Mouse (Mus musculus): ENCODE data around the gene Fam71e1.

The Fam71e1 gene

GRCm38 (mm10) chr7:44471880-44472557 lies 24.4 kb upstream of the Fam71e1 start:
- DNase-seq: peak; percentile 80

DNA sequence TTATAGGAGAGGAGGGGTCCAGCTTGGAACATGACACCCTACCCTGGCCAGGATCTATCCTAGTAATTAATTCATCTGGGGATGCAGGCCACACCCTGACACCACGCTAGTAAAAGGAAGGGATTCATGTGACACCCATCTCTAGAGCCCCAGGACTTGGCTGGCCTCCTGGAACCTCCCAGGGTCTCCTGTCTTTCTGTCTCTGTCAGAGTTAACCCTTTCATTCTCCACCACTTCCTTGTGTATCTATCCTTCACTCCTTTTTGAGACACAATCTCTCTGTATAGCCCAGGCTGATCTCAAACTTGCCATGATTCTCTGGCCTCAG lies 23.9 kb upstream of the Fam71e1 start:
- DNase-seq: no peak

- DNase-seq: peak; percentile 17
Observed at GRCm38 (mm10) chr7:44472961-44473646, 23.3 kb upstream of the Fam71e1 start.

- DNase-seq: peak; percentile 96
Observed at GRCm38 (mm10) chr7:44474419-44474818, 22.0 kb upstream of the Fam71e1 start.

- peak; percentile 32 for DNase-seq
Observed at GRCm38 (mm10) chr7:44475046-44475614, 21.3 kb upstream of the Fam71e1 start.

DNA sequence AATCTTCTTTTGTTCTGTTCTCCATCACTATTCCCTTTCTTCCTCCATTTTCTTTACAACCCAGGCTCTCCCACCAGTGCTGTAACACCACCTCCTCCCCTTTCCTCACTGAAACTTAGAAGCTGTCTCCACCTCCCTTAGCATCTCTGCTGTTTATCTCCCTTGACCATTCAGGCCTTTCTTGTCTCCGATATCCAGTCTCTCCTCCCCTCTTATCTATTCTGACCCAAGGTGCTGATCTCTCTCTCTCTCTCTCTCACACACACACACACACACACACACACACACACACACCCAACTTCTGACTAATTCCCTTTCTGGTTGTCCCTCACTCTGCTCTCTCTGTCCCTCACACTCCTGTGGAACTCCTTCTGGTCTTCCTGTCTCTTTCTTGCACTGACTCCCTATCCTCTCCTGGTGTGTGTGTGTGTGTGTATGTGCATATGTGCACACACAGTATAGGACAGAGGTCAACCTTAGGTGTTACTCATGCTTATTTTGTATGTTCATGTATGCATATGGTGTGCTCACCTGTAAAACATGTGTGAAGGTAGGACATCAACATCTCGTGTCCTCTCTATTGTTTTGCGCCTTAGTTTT lies 13.4 kb upstream of the Fam71e1 start:
- DNase-seq: no peak

- DNase-seq: no peak
Observed at GRCm38 (mm10) chr7:44484109-44484508, 12.3 kb upstream of the Fam71e1 start.

DNA sequence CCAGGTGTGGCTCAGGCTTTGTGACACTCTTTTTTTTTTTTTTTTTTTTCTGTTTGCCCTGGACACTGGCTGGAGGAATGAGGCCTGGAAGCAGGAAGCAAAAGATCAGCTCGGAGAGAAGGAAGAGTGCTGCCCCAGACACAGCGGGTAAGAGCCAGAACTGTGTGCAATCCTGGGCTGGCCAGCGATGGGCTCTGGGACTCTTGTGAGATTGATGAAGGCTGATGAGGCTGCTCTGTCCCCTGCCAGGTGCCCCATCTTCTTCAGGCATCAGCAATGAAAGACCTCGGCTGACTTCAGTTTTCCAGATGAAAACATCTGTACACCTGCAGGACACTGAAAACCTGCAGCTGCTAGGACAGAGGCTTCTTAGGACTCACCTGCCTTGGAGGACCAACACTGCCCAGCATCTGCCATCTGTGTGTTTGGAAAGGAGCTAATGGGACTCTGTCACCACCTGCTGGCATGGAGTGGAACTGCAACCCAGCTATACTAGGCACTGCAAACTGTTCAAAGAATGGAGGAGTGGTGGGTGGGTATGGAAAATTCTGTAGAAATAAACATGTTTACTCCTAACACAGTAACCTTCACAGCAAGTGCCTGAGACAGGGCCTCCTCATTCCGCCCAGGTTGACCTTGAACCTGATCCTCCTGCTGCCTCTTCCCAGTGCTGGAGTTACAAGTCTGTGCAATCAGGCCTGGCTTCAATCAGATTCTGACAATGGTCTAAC lies 11.4 kb upstream of the Fam71e1 start:
- DNase-seq: peak; percentile 76

DNA sequence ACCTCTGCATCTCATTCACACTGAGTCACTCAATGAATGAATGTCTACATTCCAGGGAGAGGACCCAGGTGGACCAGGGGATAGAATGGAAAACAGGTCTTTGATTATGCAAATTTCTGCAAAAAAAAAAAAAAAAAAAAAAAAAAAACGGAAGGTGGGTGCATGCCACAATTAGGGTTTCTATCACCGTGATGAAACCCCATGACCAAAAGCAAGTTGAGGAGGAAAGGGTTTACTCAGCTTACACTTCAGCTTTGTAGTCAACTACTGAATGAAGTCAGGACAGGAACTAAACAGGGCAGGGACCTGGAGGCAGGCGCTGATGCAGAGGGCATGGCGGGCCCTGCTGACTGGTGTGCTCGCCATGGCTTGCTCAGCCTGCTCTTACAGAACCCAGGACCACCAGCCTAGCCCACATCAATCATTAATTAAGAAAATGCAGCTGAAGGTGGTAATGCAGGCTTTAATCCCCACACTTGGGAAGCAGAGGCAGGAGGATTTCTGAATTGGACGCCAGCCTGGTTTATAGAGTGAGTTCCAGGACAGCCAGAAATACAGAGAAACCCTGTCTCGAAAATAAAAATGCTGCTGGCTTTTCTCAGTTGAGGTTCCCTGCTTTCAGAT lies 10.7 kb upstream of the Fam71e1 start:
- no peak for DNase-seq

DNA sequence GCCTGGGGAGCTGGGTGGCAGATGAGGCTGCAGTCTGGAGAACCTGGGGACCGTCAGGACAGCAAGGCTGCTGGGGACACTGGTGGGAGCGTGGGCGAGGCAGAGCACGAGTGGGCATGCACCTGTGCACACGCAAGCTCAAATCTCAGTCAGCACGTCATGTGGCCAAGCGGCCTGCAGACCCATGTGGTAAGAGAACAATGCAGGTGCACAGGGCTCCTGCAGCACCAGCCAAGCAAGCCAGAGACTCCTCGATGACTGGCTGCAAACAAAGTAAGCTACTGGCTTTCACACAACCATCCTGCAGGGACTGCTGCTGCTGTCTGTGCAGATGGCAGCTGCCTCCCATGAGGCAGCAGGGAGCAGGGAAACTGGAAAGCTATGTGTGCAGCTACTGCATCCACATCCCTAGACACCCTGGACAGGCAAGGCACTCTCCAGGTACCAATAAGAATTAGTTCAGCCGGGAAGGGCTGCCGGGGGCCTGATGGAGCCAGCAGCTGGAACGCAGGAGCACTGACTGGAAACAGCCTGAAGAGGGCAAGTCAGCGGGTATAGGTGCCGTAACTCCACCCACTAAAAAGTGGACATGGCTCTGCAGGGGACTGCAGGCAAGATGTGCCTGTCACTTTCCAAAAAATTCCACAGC lies 9.3 kb upstream of the Fam71e1 start:
- DNase-seq: no peak

GRCm38 (mm10) chr7:44487936-44488335 lies 8.4 kb upstream of the Fam71e1 start:
- no peak for DNase-seq

DNA sequence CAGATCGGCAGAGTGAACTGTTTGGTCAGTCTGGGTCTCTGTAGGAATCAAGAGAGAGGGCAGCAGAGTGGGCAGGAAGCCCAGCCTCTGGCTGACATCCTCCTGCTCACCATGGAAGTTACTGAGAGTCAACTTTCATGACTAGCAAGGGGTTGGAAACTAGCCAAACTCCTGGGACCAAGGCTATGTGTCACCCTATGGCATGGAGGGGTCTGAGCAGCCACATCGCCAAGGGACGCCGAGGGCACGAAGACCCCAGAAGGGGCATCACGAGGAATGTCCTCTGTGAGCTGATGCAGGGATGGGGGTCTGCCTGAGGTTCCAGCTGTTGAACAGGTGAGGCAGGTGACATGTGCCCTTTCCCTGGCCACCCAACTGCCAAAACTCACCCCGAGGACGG lies 7.8 kb upstream of the Fam71e1 start:
- no peak for DNase-seq

GRCm38 (mm10) chr7:44490281-44490680 lies 6.1 kb upstream of the Fam71e1 start:
- DNase-seq: no peak

GRCm38 (mm10) chr7:44491391-44491790 lies 5.0 kb upstream of the Fam71e1 start:
- DNase-seq: no peak

GRCm38 (mm10) chr7:44492166-44492826 lies 4.1 kb upstream of the Fam71e1 start:
- no peak for DNase-seq

- no peak for DNase-seq
Observed at GRCm38 (mm10) chr7:44494681-44495080, 1.7 kb upstream of the Fam71e1 start.

- DNase-seq: no peak
Observed at GRCm38 (mm10) chr7:44495086-44495485, 1.3 kb upstream of the Fam71e1 start.

- no peak for DNase-seq
Observed at GRCm38 (mm10) chr7:44496771-44497109, 359 bp downstream of the Fam71e1 start.

- DNase-seq: no peak
Observed at GRCm38 (mm10) chr7:44497361-44498055, 1.1 kb downstream of the Fam71e1 start.

DNA sequence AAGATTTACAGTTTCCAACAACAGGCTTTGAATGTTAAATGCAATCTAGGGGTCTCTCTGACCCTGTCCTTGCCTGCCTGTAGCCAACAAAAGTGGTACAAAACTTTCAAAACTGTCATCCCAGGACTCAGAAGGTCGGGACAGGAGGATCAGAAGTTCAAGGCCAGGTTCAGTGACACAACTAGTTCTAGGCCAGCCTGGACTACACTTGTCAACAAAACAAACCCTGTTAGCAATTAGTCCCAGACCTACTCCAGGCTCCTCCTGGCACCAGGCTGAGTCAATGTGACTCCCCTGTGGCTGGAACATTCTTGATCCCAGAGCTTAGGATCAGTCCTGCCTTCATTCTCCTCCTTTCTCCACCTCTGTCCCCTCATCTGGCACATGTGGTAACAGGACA lies 2.5 kb downstream of the Fam71e1 start:
- DNase-seq: no peak

DNA sequence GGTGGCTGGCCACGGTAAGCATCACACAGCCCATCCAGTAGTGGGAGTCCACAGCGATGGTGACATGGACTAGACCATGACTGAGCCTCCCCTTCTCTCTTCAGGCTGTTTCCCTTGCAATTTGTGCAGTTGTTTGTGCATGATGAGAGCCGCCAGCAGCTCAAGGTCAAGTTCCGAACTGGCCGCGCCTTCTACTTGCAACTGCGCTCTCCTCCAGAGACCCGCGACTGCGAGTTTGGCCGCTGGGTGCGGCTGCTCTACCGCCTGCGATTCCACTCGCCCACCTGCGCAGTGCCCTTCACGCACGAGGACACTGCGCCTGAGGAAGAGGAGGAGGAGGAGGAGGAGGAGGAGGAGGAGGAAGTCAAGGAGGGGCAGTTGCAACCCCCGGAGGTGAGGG lies 3.7 kb downstream of the Fam71e1 start:
- no peak for DNase-seq

Measured in layer of hippocampus, adult 9-11 months (tissue).